Mouse (Mus musculus): ENCODE data around the gene Gad1. TPM values are rescaled to one million over a fixed set of nuclear protein-coding genes. Genes with fewer than 3 reads are reported as not detected.

Gene Gad1
- total RNA-seq, 2 experiments from 2014 or later = 346 to 377 TPM

GRCm38 (mm10) chr2:70564646-70565315 lies 11.9 kb downstream of the Gad1 start:
- no peak for DNase-seq

- DNase-seq = no peak
These were observed 13.1 kb downstream of the Gad1 start for GRCm38 (mm10) chr2:70565651-70566602.

- DNase-seq = no peak
These were observed 13.7 kb downstream of the Gad1 start for GRCm38 (mm10) chr2:70566603-70566981.

GRCm38 (mm10) chr2:70567071-70567681 lies 14.3 kb downstream of the Gad1 start:
- peak in 1 of 2 experiments; percentile 53 for DNase-seq

- DNase-seq = no peak
These were observed 14.8 kb downstream of the Gad1 start for GRCm38 (mm10) chr2:70567682-70568077.

- DNase-seq = no peak
These were observed 15.5 kb downstream of the Gad1 start for GRCm38 (mm10) chr2:70568198-70568941.

- DNase-seq = no peak
These were observed 18.8 kb downstream of the Gad1 start for GRCm38 (mm10) chr2:70571698-70572097.

GRCm38 (mm10) chr2:70572251-70572650 lies 19.4 kb downstream of the Gad1 start:
- no peak for DNase-seq

- DNase-seq = no peak
These were observed 20.8 kb downstream of the Gad1 start for GRCm38 (mm10) chr2:70573544-70574210.

- no peak for DNase-seq
These were observed 35.3 kb downstream of the Gad1 start for GRCm38 (mm10) chr2:70588200-70588599.

- peak in 1 of 2 experiments; percentile 35 for DNase-seq
These were observed 39.6 kb downstream of the Gad1 start for GRCm38 (mm10) chr2:70592432-70592831.

- no peak for DNase-seq
These were observed 40.8 kb downstream of the Gad1 start for GRCm38 (mm10) chr2:70593670-70594069.

GRCm38 (mm10) chr2:70595896-70596295 lies 43.0 kb downstream of the Gad1 start:
- DNase-seq = no peak

GRCm38 (mm10) chr2:70609769-70610168 lies 56.9 kb downstream of the Gad1 start:
- no peak for DNase-seq

- no peak for DNase-seq
These were observed 62.0 kb downstream of the Gad1 start for GRCm38 (mm10) chr2:70614745-70615351.

GRCm38 (mm10) chr2:70616076-70616475 lies 63.2 kb downstream of the Gad1 start:
- DNase-seq = no peak

- DNase-seq = no peak
These were observed 63.7 kb downstream of the Gad1 start for GRCm38 (mm10) chr2:70616617-70617016.

GRCm38 (mm10) chr2:70619232-70619835 lies 66.5 kb downstream of the Gad1 start:
- no peak for DNase-seq

GRCm38 (mm10) chr2:70620225-70620624 lies 67.4 kb downstream of the Gad1 start:
- DNase-seq = peak; percentile 63 to 65

GRCm38 (mm10) chr2:70622244-70622643 lies 69.4 kb downstream of the Gad1 start:
- no peak for DNase-seq

GRCm38 (mm10) chr2:70625761-70626160 lies 72.9 kb downstream of the Gad1 start:
- no peak for DNase-seq

Measured in layer of hippocampus, postnatal 36 days (tissue).